Mouse (Mus musculus): ENCODE data around the gene Exoc3l.
"Not testable (repeated sequence)": the region's sequence is repeated elsewhere in the genome, so short reads cannot be mapped to it uniquely, and the experiment has no call there.

The Exoc3l gene

GRCm38 (mm10) chr8:105291802-105292201, 4.1 kb downstream of the Exoc3l start:
- not testable (repeated sequence) for DNase-seq (ENCODE audit: low spot score)

- not testable (repeated sequence) for DNase-seq (ENCODE audit: low spot score)
Measured at GRCm38 (mm10) chr8:105291364-105291763, 4.5 kb downstream of the Exoc3l start.

GRCm38 (mm10) chr8:105290554-105291314, 5.2 kb downstream of the Exoc3l start:
- DNase-seq (ENCODE audit: low spot score) = peak; percentile 90

- no peak for DNase-seq (ENCODE audit: low spot score)
Measured at GRCm38 (mm10) chr8:105289805-105290460, 6.0 kb downstream of the Exoc3l start, which contains the start of gene 4931428F04Rik. 4931428F04Rik (minus strand) TSS chr8:105289864.

- peak; percentile 85 for DNase-seq (ENCODE audit: low spot score)
Measured at GRCm38 (mm10) chr8:105288958-105289732, 6.8 kb downstream of the Exoc3l start.

GRCm38 (mm10) chr8:105288231-105288630, 7.7 kb downstream of the Exoc3l start:
- no peak for DNase-seq (ENCODE audit: low spot score)

GRCm38 (mm10) chr8:105286907-105287306, 9.0 kb downstream of the Exoc3l start:
- no peak for DNase-seq (ENCODE audit: low spot score)

- no peak for DNase-seq (ENCODE audit: low spot score)
Measured at GRCm38 (mm10) chr8:105285514-105285913, 10.4 kb downstream of the Exoc3l start.

- no peak for DNase-seq (ENCODE audit: low spot score)
Measured at GRCm38 (mm10) chr8:105283074-105283473, 12.8 kb downstream of the Exoc3l start.

- DNase-seq (ENCODE audit: low spot score) = no peak
Measured at GRCm38 (mm10) chr8:105282239-105282638, 13.7 kb downstream of the Exoc3l start.

GRCm38 (mm10) chr8:105281821-105282220, 14.1 kb downstream of the Exoc3l start:
- no peak for DNase-seq (ENCODE audit: low spot score)

- no peak for DNase-seq (ENCODE audit: low spot score)
Measured at GRCm38 (mm10) chr8:105280567-105280966, 15.3 kb downstream of the Exoc3l start.

GRCm38 (mm10) chr8:105278911-105279334, 17.0 kb downstream of the Exoc3l start:
- no peak for DNase-seq (ENCODE audit: low spot score)

GRCm38 (mm10) chr8:105276292-105277120, 19.4 kb downstream of the Exoc3l start:
- DNase-seq (ENCODE audit: low spot score) = no peak

- no peak for DNase-seq (ENCODE audit: low spot score)
Measured at GRCm38 (mm10) chr8:105275840-105276239, 20.1 kb downstream of the Exoc3l start, which contains the start of gene Nol3. Nol3 (plus strand) TSS chr8:105276140.

- DNase-seq (ENCODE audit: low spot score) = no peak
Measured at GRCm38 (mm10) chr8:105275387-105275786, 20.5 kb downstream of the Exoc3l start.

- no peak for DNase-seq (ENCODE audit: low spot score)
Measured at GRCm38 (mm10) chr8:105270916-105271186, 25.1 kb downstream of the Exoc3l start.

GRCm38 (mm10) chr8:105270101-105270915, 25.6 kb downstream of the Exoc3l start:
- DNase-seq (ENCODE audit: low spot score) = no peak

- no peak for DNase-seq (ENCODE audit: low spot score)
Measured at GRCm38 (mm10) chr8:105269461-105269947, 26.4 kb downstream of the Exoc3l start, which contains the start of gene Hsf4. Hsf4 (plus strand) TSS chr8:105269801.

GRCm38 (mm10) chr8:105269075-105269458, 26.8 kb downstream of the Exoc3l start:
- no peak for DNase-seq (ENCODE audit: low spot score)

Data from c-Kit-positive CD71-positive TER-119-positive erythroid progenitor cells, embryonic 14.5 days (primary cell).